Mouse (Mus musculus): ENCODE measurements around the gene Slc35f4.

- TF ChIP-seq CTCF (IDR thresholded peaks at IDR 0.05; ENCODE audit: low read depth) (no peak), EP300 (optimal IDR thresholded peaks at IDR 0.05) (no peak)
These were observed 216.2 kb downstream of the Slc35f4 start for GRCm38 (mm10) chr14:49309670-49310069.

Measured in stomach, postnatal 0 days (tissue).